Mouse (Mus musculus) heart, postnatal 0 days (tissue): ENCODE measurements around the gene Mus81.

ENCODE experiments used
- CTCF ChIP-seq: IDR thresholded peaks from 2 replicates; pipeline ENCODE4 v1.5.1; 2016; ENCODE audit warnings: antibody characterized with exemption, control low read depth, low read depth
- EP300 ChIP-seq: IDR thresholded peaks from 2 replicates; pipeline ENCODE4 v1.6.1; 2016; ENCODE audit warnings: antibody characterized with exemption, low read depth

- TF ChIP-seq CTCF (no peak), EP300 (no peak)
Measured at GRCm38 (mm10) chr19:5455037-5455436, 33.2 kb downstream of the Mus81 start.
